Mouse (Mus musculus): ENCODE measurements around the gene Lrrc49. TPM values are rescaled to one million over a fixed set of nuclear protein-coding genes. Genes with fewer than 3 reads are reported as not detected.

Lrrc49 gene
- 1 to 10 TPM; 9.4 to 9.5 TPM for total RNA-seq (2021)

DNA sequence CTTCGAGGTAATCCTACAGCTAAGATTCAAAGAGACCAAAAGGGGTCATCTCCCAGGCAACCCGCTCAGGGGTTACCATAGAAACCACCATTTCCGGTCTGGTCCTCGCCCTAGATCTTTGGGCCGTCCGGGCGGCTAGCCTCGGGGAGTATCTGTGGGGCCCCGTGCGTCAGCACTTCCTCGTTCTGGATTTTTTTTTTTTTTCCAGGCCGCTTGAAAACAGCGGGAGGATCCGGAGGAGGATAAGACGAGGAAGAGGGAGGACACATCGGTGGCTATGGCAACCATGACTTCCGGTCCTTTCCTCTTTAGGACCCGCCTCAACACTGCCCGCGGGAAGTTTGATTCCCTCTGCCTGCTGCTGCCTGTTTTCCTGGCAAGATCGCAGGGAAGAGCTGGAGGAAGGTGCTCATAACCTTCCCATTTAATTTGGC lies at the start of gene Lrrc49:
TSS of gene Lrrc49 (minus strand) at position 268 of the 434 bp plus-strand sequence.
- peak; percentile 93 for DNase-seq

DNA sequence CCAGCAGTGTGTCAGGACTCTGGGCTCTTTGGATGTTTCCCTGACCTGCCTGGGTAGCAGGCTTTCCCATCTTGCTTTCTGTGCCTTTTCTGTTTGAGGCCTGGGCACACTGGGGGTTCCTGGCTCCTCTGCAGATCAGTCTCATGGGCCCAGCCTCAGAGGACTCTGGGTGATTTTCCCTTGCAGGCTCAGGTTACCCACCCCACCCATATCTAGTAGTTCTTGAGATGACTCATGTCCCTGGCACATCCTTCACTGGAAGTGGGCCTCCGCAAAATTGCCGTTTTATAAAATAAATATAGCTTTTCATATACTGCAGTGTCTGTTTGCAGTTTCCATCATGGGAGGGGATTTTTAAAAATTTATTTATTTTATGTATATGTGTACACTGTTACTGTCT lies 46.4 kb upstream of the Lrrc49 start:
- DNase-seq, result no peak

DNA sequence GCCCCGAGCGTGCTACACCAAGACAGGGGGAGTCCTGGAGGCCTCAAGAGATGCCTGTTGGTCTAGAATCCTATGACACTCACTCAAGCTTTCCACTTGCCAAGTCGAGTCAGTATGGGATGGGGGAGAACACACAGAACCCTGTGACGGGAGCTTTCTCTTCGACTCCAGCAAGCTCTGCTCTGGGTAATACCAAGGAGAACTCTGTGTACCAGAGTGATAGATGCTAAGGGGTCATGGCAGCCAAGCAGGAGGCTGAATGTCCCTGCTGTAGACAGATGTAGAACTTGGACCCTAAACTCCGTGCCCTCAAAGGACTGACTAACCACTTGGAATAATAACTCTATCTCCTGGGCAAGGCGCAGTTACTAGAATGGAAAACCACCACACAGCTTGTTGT lies 37.0 kb upstream of the Lrrc49 start:
- DNase-seq, result no peak

DNA sequence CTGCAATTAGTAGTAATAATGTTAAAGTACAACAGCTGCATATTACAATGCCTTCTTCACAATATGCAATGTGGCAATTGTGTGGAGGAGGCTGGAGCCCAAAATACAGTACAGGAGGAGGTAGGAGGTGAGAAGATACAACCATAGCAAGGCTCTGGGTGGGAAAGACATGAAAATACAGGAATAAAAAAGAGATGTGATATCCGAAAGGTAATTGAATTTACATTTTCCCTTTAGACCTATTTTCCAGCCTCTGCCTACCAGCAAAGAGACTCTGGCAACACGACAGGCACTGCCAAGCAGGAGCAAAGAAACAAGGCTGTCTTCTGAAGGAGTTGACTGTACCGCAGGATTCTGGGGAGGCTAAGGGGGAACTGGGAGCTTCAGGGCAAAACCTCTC lies 31.7 kb upstream of the Lrrc49 start:
- no peak for DNase-seq

DNA sequence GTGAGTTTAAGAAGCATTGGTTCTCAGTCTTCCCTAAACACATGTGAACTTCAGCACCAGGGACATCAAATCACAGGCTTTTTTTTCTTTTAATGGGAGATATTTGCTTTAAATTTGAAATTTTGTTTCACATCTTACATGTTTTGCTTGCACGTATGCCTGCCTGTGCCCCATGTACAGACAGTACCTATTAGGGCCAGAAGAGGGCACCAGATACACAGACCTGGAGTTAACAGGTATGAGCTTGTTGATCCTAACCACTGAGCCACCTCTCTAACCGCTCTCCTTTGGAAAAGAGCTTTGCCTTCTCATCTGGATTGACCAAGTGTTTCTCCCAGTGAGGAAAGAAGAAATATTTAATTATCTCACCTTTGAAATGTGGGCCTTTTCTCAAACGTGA lies 30.3 kb upstream of the Lrrc49 start:
- DNase-seq, result peak; percentile 73

DNA sequence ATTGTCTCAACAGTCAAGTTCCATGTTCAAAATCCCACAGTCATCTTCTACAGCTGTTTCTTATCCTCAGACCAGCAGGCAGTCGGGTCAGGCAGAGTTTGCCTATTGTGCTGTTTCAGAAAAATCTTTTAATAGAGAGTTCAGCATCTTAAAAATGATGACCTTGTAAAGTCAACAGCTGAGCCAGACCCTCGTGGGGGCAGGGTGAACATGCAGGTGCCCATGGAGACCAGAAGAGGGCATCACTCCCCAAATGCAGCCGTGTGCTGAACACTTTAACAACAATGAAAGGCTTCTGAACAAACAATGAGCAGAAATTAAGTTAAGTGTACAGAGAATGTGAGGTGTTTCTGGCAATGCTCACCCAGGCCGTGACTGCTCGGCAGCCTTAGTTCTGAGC lies 27.9 kb upstream of the Lrrc49 start:
- DNase-seq, result no peak

DNA sequence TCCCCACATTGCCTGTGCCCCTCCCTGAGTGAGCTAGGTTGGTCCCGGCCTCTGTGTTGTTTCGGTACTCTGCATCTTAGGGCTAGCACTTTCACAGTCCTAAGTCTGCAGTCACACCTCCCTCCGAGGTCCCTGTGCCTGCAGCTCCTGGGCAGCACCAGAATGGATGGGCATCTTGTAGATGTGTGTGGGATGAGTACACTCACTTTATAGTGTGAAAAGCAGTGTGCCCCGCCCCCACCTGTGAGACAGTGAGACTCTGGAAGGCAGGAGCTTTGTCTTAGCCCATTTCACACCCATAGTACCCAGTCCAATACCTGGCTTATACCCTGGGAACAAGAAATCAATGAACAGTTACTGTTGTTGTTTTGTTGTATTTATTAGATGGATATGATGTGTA lies 27.3 kb upstream of the Lrrc49 start:
- DNase-seq, result no peak

DNA sequence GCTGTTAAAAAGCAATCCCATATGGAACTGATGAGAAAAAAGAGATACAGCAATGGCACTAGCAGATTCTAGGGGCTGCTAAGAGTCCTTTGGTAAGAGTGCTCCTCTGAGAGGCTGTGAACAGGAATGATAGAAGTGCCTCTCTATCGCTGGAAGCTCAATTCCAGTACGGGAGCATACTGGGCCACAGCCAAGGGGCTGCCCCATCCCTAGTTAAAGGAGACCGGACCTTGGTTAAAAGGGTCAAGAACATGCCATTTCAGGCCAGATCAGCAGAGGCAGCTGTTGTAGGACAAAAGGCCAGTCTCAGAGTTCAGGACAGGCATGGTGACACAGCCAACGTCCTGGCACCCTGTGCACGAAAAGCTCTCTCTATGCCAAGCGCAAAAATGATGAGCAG lies 26.2 kb upstream of the Lrrc49 start:
- DNase-seq, result peak; percentile 32

DNA sequence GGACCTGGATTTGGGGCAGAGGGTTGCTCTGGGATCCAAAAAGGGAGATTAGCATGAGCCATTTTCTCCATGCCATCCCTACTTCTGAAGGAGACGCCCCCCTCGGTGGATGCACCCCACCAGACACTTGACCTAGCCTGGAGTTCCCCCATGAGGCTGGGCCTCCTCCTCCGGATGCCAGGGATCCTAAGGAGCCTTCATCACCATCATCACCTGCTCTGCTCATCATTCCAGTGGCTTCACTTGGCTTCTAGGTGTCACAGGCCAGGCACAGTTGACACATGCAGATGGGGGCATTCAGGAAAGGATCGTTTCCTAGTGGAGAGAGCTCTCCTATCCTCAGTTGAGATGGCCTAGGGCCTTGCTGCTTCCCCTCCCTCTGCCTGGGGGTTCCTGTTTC lies 25.7 kb upstream of the Lrrc49 start:
- no peak for DNase-seq

DNA sequence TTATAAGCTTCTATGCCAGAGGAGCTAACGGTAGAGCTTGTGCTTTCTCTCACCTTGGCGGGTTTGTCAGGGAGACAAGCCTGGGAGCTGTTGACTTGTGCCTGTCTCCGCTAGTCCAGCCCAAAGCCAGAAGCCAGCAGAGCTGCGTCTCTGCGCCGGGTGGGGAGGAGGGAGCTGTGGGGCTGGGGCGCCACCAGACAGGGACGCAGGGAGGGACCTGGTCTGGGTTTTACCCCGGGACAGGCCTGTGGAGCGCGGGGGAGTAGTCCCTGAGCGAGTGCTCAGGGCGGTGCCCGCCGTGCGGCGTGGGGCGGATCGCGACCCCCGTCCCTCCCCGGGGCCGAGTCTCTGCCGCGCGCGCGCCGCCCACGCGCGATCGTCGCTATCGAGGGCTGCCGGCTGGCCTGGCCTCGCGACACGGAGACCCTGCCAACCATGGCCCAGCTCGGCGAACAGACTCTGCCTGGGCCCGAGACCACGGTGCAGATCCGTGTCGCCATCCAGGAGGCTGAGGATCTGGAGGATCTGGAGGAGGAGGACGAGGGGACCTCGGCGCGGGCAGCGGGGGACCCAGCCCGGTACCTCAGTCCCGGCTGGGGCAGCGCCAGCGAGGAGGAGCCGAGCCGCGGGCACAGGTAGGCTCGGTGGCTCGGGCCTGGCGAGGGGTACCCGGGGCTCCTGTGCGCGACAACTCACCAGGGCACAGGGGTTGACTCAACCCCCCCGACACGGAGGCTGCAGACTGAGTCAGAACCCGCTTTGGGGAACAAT lies 25.0 kb upstream of the Lrrc49 start, which contains the start of gene Larp6:
TSS of gene Larp6 (plus strand) at position 219 of the 771 bp plus-strand sequence.
- DNase-seq, result peak; percentile 64

DNA sequence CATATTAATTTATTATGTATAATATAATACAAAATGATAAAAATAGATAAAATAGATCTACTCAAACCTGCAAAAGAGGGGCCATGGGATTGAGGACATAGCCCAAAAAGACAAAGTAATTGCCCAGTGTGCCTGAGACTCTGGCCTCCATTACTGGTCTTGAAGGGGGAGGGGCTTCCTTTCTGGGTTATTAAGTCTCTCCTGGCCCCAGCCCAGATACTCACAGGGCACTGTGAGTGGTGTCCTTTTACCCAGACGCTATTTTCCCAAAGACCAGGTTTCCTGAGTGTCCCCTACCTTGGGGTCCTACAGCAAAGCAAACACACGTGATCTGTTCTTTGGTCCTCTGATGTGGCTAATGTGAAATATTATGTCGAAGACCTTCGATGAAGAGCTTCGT lies 24.1 kb upstream of the Lrrc49 start:
- no peak for DNase-seq

DNA sequence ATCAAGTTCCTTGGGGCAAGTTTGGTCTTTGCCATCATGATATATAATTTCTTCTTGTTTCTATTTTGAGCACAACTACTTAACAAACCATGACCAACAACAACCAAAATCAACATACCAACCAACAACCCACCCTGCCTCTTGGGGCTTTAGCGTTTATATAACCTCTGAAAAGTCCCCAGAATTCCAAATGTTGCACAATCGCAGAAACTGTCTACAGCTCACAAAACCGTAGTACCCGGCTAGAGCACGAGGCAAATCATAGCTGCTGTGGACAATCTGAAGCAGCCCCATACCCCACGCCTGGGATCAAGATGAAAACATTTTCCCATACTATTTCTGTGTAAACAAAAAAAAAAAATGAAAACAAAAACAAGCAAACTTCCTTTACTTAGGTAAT lies 21.8 kb upstream of the Lrrc49 start:
- DNase-seq, result no peak

DNA sequence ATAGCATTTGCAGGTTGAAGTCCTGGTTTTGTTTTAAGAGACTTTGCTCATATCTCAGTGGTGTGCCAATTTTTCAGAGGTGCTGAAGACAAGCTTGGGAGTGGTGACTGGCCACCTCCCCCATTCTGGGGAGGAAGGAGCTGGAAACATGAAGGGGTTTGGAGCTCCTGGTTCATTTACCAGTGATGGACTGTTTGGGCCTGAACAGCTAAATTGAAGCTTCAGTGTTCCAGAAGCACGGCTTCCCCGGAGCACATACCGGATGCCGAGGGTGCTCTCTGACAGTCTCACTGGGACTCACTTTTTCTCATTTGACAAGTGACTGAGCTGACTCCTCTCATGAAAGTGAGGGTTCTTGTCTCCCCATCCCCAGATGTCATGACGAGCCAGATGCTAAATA lies 20.6 kb upstream of the Lrrc49 start:
- DNase-seq, result no peak

DNA sequence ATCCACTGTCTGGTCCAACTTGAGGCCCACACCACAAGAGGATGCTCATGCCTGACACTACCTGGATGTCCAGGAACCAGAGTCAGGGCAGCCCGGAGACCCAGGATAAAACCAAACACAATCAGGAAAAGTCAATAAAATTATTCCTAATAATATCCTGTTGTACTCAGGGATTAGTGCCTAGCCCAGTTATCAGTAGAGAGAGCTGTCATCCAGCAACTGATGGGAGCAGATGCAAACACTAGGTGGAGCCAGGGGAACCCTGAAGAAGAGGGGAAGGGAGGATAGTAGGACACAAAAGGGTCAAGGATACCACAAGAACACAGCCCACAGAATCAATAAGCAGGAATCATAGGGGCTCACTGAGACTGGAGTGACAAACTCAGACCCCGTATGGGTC lies 19.6 kb upstream of the Lrrc49 start:
- DNase-seq, result no peak

DNA sequence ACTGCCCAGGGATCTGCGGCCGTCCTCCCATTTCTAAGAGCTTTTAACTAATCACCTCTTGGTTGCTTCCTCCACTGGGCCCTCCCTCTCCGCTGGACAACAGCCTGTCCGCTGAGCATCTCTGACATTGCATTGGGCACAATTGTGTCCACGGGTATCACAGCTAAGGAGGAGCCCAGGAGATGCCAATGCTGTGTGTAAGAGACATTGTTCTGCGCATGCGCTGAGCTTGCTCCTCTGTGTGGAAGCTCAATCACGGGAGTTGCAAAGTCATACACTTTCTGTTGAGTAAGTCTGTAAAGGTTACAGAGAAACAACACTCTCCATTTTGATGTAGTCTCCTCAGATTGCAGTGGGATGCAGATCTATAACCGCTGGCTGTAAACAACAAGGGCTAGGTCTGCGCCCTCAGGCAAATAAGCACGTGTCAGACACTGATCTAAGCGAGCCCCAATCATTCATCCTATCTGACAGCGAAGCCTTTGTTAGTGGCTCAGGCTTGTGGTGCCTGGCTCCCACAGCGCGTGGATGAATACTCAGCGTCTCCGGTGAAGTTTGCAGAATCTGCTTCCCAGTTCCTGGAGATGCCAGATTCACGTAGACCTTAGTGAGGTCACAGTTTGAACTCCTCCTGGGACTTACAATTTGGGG lies 11.7 kb upstream of the Lrrc49 start:
- DNase-seq, result no peak

DNA sequence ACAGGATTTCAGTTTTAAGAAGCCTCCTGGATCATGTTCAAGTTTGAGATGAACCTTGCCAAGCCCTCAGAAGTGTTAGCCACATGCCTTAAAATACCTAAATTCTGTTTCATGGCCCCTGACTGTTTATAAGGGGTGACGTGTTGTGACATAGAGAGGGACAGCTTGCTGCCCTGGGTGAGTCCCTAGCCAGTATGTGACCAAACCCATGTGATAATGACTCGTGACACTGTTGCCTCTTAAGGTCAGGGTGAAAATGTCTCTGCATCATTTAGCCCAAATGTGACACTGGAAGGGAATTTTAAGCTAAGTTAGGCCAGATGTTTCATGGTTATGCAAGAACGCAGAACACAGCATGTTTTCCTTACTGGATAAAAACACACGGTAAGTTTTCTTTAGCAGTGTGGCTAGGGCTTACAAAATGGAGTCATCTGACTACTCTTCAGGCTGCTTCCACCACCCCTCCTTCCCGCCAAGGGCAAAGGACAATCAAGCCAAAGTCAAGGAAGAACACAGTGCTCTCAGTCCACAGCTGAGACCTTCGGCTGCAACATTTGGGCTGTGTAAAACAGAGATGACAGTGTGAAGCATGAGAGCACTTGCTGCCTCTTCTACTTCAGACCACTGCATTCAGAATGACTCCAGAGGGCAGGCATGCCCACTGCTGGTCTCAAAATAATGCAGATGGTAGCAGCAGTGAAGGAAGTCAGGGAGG lies 8.5 kb upstream of the Lrrc49 start:
- no peak for DNase-seq

DNA sequence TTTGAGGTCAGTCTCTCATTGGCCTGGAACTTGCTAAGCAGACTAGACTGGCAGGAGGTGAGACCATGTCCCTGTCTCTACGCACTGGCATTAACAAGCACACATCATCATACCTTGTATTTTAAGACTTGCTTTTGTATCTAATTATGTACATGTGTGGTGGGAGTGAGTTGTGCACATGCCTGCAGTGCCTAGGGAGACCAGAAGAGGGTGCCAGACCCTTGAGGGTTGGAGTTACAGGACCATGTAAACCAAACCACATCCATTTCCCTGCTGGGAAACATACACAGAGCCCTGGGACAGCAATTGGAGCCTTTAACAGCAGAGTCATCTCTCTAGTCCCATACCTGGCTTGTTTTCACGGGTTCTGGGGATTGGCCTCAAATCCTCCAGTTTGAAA lies 6.0 kb upstream of the Lrrc49 start:
- DNase-seq, result peak; percentile 46

DNA sequence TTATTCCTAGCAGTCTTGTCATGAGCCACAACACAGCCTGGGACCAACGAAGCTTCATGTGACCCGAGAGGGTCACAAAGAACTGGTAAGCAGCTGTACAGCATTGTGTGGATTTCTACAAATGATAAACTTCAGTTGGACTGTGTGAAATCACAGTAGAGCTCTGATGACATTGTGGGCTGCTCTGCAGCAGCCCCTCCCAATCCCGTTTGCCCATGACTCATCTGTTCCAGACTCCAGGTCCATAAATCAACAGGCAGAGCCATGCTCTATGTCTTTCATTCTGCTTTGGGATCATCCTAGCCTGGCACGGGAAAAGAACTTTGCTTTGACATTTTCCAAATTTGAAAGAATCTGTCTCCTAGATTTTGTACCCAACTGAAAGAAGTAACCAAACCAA lies 4.7 kb upstream of the Lrrc49 start:
- DNase-seq, result no peak

DNA sequence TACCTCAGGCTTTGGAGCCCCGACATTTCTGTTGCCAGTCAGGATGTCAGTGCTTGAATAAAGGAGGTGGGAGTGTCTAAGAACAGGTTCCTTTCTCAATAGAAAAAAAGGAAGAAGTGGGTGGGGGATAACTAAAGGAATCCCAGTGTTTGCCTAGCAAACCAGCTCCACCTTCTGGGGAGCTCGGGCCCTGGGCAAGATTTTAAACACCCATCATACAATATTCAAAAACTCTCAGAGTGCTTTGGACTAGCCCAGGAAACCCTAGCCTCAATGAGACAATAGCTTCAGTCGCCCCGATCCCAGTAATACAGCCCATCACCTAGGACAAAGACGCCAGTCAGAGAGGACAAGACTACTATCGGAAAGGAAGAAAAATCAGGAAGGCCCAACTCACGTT lies 543 bp downstream of the Lrrc49 start:
- no peak for DNase-seq

DNA sequence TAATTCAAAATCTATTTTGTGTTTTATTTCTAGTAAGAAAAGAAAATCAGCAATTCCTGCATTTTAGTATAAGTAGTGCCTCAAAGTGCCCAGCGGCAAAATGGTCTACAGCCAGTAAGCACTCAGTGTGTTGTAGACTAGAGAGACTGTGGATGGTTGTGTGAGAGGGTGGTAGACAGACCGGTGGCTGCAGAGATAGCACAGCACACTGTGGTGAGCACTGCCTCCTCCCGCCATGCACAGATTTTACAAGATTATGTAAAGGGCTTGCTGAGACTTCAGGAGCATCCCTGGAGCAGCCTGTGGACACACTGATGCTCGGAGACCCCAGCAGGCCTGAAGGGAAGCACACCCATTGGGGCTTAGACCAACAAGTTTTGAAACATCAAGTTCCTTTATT lies 5.2 kb downstream of the Lrrc49 start:
- DNase-seq, result no peak

DNA sequence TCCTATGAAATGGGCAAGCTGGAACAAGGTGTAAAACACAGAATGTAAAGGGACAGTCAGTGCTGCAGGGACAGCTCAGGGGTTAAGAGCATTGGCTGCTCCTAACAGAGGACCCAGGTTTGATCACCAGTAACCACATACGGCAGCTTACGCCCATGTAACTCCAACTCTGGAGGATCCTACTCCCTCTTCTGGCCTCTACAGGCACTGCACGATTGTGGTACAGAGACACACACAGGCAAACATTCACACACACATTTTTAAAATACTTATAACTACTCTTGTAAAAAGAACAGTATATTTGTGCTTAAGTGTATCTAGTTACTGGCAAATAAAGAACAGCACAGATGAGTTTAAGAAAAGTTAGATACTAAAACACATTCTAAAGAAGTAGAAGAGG lies 7.0 kb downstream of the Lrrc49 start:
- DNase-seq, result no peak

DNA sequence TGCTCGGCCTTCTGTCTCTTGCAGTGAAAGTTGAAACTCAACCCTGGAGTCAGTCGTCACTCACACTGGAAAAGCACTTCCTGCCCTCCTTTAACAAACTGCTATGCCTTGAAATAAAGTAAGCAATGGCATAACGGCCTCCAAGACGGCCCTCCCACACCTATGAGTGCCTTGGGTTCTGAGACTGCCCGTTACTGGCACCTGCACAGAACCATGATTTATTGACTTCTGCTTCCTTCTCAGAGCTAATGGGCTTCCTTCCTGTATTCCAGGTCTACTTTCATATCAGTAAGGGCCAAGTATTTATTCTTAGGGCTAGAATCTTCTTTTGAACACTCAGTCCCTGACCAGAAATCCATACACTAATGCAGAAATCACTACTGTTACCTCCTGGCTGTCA lies 9.0 kb downstream of the Lrrc49 start:
- DNase-seq, result no peak

DNA sequence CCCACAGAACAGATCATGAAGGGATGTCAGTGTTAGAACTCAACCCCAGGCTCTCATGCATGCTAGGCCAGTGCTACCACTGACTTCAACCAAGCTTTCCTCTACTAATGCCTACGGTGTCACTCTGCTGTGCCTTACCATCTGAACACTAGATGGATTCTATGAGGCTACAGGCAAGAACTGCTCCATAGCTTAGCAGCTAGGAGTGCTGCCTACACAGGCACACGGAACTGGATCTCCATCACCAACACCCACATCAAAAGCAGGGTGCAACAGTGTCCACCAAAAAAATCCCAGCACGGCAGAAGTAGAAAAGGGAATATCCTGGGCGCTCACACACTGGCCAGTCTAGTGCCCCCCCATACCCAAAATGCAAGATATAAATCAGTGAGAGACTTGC lies 11.5 kb downstream of the Lrrc49 start:
- no peak for DNase-seq

DNA sequence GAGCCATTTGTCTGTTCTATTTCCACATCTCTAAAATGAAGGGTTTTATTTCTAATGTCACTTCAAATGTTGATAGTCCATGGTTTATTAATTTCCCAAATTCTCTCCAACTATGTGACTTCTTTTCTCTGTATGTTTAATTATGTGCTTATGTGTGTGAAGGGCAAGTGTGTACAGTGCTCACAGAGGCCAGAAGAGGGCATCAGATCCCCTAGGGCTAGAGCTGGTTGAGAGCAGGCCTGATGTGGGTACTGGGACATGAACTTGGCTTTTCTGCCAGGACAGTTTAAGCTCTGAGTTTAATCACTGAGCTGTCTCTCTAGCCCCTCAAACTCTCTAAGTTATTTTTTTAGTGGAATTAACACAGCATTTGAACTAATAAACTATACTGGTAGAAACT lies 13.2 kb downstream of the Lrrc49 start:
- no peak for DNase-seq
